Mouse (Mus musculus): Measurements from ENCODE around the gene Mgp. TPM values are rescaled to one million over a fixed set of nuclear protein-coding genes. Genes with fewer than 3 reads are reported as not detected.
"Not testable (repeated sequence)": the region's sequence is repeated elsewhere in the genome, so short reads cannot be mapped to it uniquely, and the experiment has no call there.

The Mgp gene
- total RNA-seq, 1 experiment = not detected

- H3K36me3 ChIP-seq (ENCODE audit: control insufficient read depth, insufficient read depth, low read length, poor library complexity, severe bottlenecking) = no peaks in the 10 kb centered on the region
- DNase-seq (ENCODE audit: low read depth, low spot score) = no peak
- no peaks in the 10 kb centered on the region for H3K4me1 ChIP-seq (ENCODE audit: control insufficient read depth in 2 of 2, insufficient read depth in 2 of 2, low read length in 2 of 2, poor library complexity in 1 of 2)
- H3K4me3 ChIP-seq (ENCODE audit: insufficient read depth in 1 of 2, low read depth in 1 of 2, low read length in 2 of 2, poor library complexity in 1 of 2, severe bottlenecking in 1 of 2) = no peak overlapping the region
- H3K9me3 ChIP-seq (ENCODE audit: control insufficient read depth, insufficient read depth, low read depth, low read length) = no peaks in the 10 kb centered on the region
- H3K27ac ChIP-seq (ENCODE audit: insufficient read depth, low read depth, low read length, poor library complexity, severe bottlenecking) = no peak overlapping the region
- TF ChIP-seq HCFC1 (IDR thresholded peaks at IDR 0.05; ENCODE audit: borderline replicate concordance, insufficient read depth, low read length) (no peak), ZC3H11A (IDR thresholded peaks at IDR 0.05; ENCODE audit: borderline replicate concordance, low read depth, low read length) (no peak), MAFK (IDR thresholded peaks at IDR 0.05; ENCODE audit: insufficient read depth, low read depth, low read length) (no peak)
- no peak overlapping the region for H3K9ac ChIP-seq (ENCODE audit: insufficient read depth, low read depth, low read length, poor library complexity, severe bottlenecking)
- in situ Hi-C loops (cut with MboI; ENCODE audit: low sequenced_read_pairs in 2 of 2, unreplicated experiment in 2 of 2) = no loop called here
These were observed 13.4 kb upstream of the Mgp start for GRCm38 (mm10) chr6:136889067-136889466.

- Histone ChIP-seq H3K27ac (ENCODE audit: insufficient read depth, low read depth, low read length, poor library complexity, severe bottlenecking) (no peak overlapping the region), H3K9me3 (ENCODE audit: control insufficient read depth, insufficient read depth, low read depth, low read length) (no peaks in the 10 kb centered on the region), H3K9ac (ENCODE audit: insufficient read depth, low read depth, low read length, poor library complexity, severe bottlenecking) (no peak overlapping the region), H3K4me1 (ENCODE audit: control insufficient read depth in 2 of 2, insufficient read depth in 2 of 2, low read length in 2 of 2, poor library complexity in 1 of 2) (no peaks in the 10 kb centered on the region), H3K36me3 (ENCODE audit: control insufficient read depth, insufficient read depth, low read length, poor library complexity, severe bottlenecking) (no peaks in the 10 kb centered on the region), H3K4me3 (ENCODE audit: insufficient read depth in 1 of 2, low read depth in 1 of 2, low read length in 2 of 2, poor library complexity in 1 of 2, severe bottlenecking in 1 of 2) (no peak overlapping the region)
- no peak for DNase-seq (ENCODE audit: low read depth, low spot score)
- in situ Hi-C loops (cut with MboI; ENCODE audit: low sequenced_read_pairs in 2 of 2, unreplicated experiment in 2 of 2) = no loop called here
- no peak for TF ChIP-seq HCFC1 (IDR thresholded peaks at IDR 0.05; ENCODE audit: borderline replicate concordance, insufficient read depth, low read length)
- no peak for TF ChIP-seq ZNF384 (IDR thresholded peaks at IDR 0.05; ENCODE audit: low read depth, low read length)
- TF ChIP-seq CHD2 (IDR thresholded peaks at IDR 0.05; ENCODE audit: low read depth, low read length) = no peak
- no peak for TF ChIP-seq MAFK (IDR thresholded peaks at IDR 0.05; ENCODE audit: insufficient read depth, low read depth, low read length)
- TF ChIP-seq ZC3H11A (IDR thresholded peaks at IDR 0.05; ENCODE audit: borderline replicate concordance, low read depth, low read length) = no peak
These were observed 12.2 kb upstream of the Mgp start for GRCm38 (mm10) chr6:136887854-136888253.

- H3K9me3 ChIP-seq (ENCODE audit: control insufficient read depth, insufficient read depth, low read depth, low read length); H3K27ac ChIP-seq (ENCODE audit: insufficient read depth, low read depth, low read length, poor library complexity, severe bottlenecking); DNase-seq (ENCODE audit: low read depth, low spot score); H3K9ac ChIP-seq (ENCODE audit: insufficient read depth, low read depth, low read length, poor library complexity, severe bottlenecking); H3K36me3 ChIP-seq (ENCODE audit: control insufficient read depth, insufficient read depth, low read length, poor library complexity, severe bottlenecking); H3K4me3 ChIP-seq (ENCODE audit: insufficient read depth in 1 of 2, low read depth in 1 of 2, low read length in 2 of 2, poor library complexity in 1 of 2, severe bottlenecking in 1 of 2); H3K4me1 ChIP-seq (ENCODE audit: control insufficient read depth in 2 of 2, insufficient read depth in 2 of 2, low read length in 2 of 2, poor library complexity in 1 of 2); in situ Hi-C loops (cut with MboI; ENCODE audit: low sequenced_read_pairs in 2 of 2, unreplicated experiment in 2 of 2): not testable (repeated sequence)
These were observed 9.1 kb upstream of the Mgp start for GRCm38 (mm10) chr6:136884766-136885165.

- H3K4me3 ChIP-seq (ENCODE audit: insufficient read depth in 1 of 2, low read depth in 1 of 2, low read length in 2 of 2, poor library complexity in 1 of 2, severe bottlenecking in 1 of 2) = no peak overlapping the region
- TF ChIP-seq CHD2 (IDR thresholded peaks at IDR 0.05; ENCODE audit: low read depth, low read length) = no peak
- no peak for TF ChIP-seq HCFC1 (IDR thresholded peaks at IDR 0.05; ENCODE audit: borderline replicate concordance, insufficient read depth, low read length)
- no peak for TF ChIP-seq ZC3H11A (IDR thresholded peaks at IDR 0.05; ENCODE audit: borderline replicate concordance, low read depth, low read length)
- no peak for TF ChIP-seq ZNF384 (IDR thresholded peaks at IDR 0.05; ENCODE audit: low read depth, low read length)
- no peak for TF ChIP-seq MAFK (IDR thresholded peaks at IDR 0.05; ENCODE audit: insufficient read depth, low read depth, low read length)
- H3K9ac ChIP-seq (ENCODE audit: insufficient read depth, low read depth, low read length, poor library complexity, severe bottlenecking) = no peak overlapping the region
- H3K4me1 ChIP-seq (ENCODE audit: control insufficient read depth in 2 of 2, insufficient read depth in 2 of 2, low read length in 2 of 2, poor library complexity in 1 of 2) = no peaks in the 10 kb centered on the region
- no peak for DNase-seq (ENCODE audit: low read depth, low spot score)
- H3K27ac ChIP-seq (ENCODE audit: insufficient read depth, low read depth, low read length, poor library complexity, severe bottlenecking) = no peak overlapping the region
- H3K9me3 ChIP-seq (ENCODE audit: control insufficient read depth, insufficient read depth, low read depth, low read length) = no peaks in the 10 kb centered on the region
- in situ Hi-C loops (cut with MboI; ENCODE audit: low sequenced_read_pairs in 2 of 2, unreplicated experiment in 2 of 2) = no loop called here
- H3K36me3 ChIP-seq (ENCODE audit: control insufficient read depth, insufficient read depth, low read length, poor library complexity, severe bottlenecking) = no peaks in the 10 kb centered on the region
These were observed 8.3 kb upstream of the Mgp start for GRCm38 (mm10) chr6:136883961-136884360.

GRCm38 (mm10) chr6:136883431-136883915, 7.8 kb upstream of the Mgp start:
- Histone ChIP-seq H3K9ac (ENCODE audit: insufficient read depth, low read depth, low read length, poor library complexity, severe bottlenecking) (no peak overlapping the region), H3K4me3 (ENCODE audit: insufficient read depth in 1 of 2, low read depth in 1 of 2, low read length in 2 of 2, poor library complexity in 1 of 2, severe bottlenecking in 1 of 2) (no peak overlapping the region), H3K36me3 (ENCODE audit: control insufficient read depth, insufficient read depth, low read length, poor library complexity, severe bottlenecking) (no peaks in the 10 kb centered on the region), H3K9me3 (ENCODE audit: control insufficient read depth, insufficient read depth, low read depth, low read length) (no peaks in the 10 kb centered on the region), H3K4me1 (ENCODE audit: control insufficient read depth in 2 of 2, insufficient read depth in 2 of 2, low read length in 2 of 2, poor library complexity in 1 of 2) (no peaks in the 10 kb centered on the region), H3K27ac (ENCODE audit: insufficient read depth, low read depth, low read length, poor library complexity, severe bottlenecking) (no peak overlapping the region)
- no peak for TF ChIP-seq HCFC1 (IDR thresholded peaks at IDR 0.05; ENCODE audit: borderline replicate concordance, insufficient read depth, low read length)
- no peak for DNase-seq (ENCODE audit: low read depth, low spot score)
- in situ Hi-C loops (cut with MboI; ENCODE audit: low sequenced_read_pairs in 2 of 2, unreplicated experiment in 2 of 2) = no loop called here
